Comparison of ENCODE assay signal across 26 mouse cellular contexts in the genomic region with DNA sequence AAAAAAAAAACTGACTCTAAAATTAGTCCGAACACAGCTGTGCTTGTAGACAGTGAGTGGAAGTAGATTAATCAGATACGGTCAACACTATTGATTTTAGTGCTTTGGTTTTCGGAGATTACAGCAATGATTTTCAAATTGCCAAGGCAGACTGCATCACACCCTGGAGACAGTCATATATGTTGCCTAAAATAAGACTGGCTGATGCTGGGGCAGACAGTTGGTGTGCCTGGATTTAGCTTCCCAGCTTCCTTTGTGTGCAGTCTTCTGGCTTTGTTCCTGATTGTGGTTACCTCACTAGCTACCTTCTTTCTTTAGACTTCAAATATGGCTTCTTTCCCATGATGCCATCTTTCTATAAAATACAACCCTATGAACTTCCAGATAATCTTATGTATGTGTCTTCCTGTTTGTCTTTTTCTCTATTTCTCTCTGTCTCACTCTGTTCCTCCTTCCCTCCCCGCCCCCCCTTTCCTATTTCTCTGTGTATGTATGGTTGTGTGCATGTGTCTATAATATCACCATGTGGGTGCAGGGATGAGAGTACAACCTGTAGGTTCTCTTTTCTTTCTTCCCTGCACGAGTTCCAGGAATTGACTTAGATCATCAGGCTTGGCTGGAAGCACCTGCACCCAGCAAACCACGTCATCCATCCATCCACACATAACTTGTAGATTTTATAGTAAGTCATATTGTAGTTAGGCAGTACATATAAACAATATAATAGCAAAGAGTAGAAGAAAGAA.
A peak's percentile ranks its signal among the peaks of the same experiment; 100 is the strongest.
DNase-seq lines count a peak whose midpoint lies in the region; TF ChIP-seq lines count a peak whose summit lies in the region.
"Had no signal": no experiment of that assay in that cellular context is flagged by ENCODE, and none has a peak within 500 bp of the region (broad histone marks: within the 10 kb centered on the region; RNA-seq: fewer than 3 reads in every experiment).

No protein-coding gene starts in this region.

- H3K27ac ChIP-seq in left cerebral cortex, adult 2 months, result peak overlapping the region; percentile 45; the same call in 1 of the 2 replicates
- H3K27ac ChIP-seq: forebrain, embryonic 13.5 days; heart, adult 2 months; heart, embryonic 15.5 days; hindbrain, embryonic 15.5 days; liver, embryonic 13.5 days; neural tube, embryonic 12.5 days had no signal

- peak; percentile 4 to 10 for DNase-seq in layer of hippocampus, adult 8-10 months (ENCODE audit: low spot score in 2 of 2)
- no peak for DNase-seq in layer of hippocampus, adult 11-12 months (ENCODE audit: low spot score)
- DNase-seq in brain, embryonic 14.5 days (ENCODE audit: low read depth), result peak; percentile 13
- DNase-seq in left cerebral cortex, adult 2 months (ENCODE audit: extremely low spot score in 1 of 2, low spot score in 2 of 2), result peak in 1 of 2 experiments; percentile 18
- DNase-seq in right cerebral cortex, postnatal 10 days (ENCODE audit: low spot score in 2 of 2), result peak; percentile 41 to 68
- DNase-seq in cerebellum, adult 11 months, result no peak
- DNase-seq in adipocyte (ENCODE audit: low spot score), result no peak
- no peak for DNase-seq in kidney, adult 8-10 months
- DNase-seq: adrenal gland, postnatal 36 days; cerebellum, adult 2 months; cerebellum, postnatal 36 days; gastrocnemius, postnatal 25 days; heart, adult 2 months; heart, postnatal 4 days; kidney, adult 2 months; kidney, postnatal 10 days; liver, embryonic 13.5 days; lung, adult 2 months; lung, postnatal 14 days; midbrain, embryonic 14.5 days; thymus, adult 2 months; thymus, postnatal 4 days had no signal

- TF ChIP-seq POLR2A in brain, embryonic 14.5 days (IDR thresholded peaks at IDR 0.05; ENCODE audit: borderline replicate concordance, extremely low read depth, insufficient read depth, insufficient read length, poor library complexity, severe bottlenecking), result no peak

- no peak for TF ChIP-seq CTCF in brain, embryonic 14.5 days (IDR thresholded peaks at IDR 0.05; ENCODE audit: borderline replicate concordance, extremely low read depth, insufficient read depth, insufficient read length)
- no peak for TF ChIP-seq CTCF in left cerebral cortex, adult 2 months (IDR thresholded peaks at IDR 0.05)

- no peak overlapping the region for H3K4me3 ChIP-seq in left cerebral cortex, adult 2 months
- H3K4me3 ChIP-seq: forebrain, embryonic 13.5 days; heart, adult 2 months; heart, embryonic 15.5 days; hindbrain, embryonic 15.5 days; liver, embryonic 13.5 days; neural tube, embryonic 12.5 days had no signal

- intact Hi-C loops in left cerebral cortex, adult 2 months (cut with DNase I), result loop anchor here (10.0 kb wide), 1 partner anchor 557 kb away; no protein-coding TSS in a partner anchor

Comparison
In these comparisons a context has a peak if more than half of its experiments do, and no peak if none do; other contexts are left out.
1. DNase-seq: peak in layer of hippocampus, adult 8-10 months (2 of 2), brain, embryonic 14.5 days (single experiment) and right cerebral cortex, postnatal 10 days (2 of 2); none in layer of hippocampus, adult 11-12 months (single experiment), cerebellum, adult 11 months (single experiment), adipocyte (single experiment) and kidney, adult 8-10 months (0 of 2).